Mouse (Mus musculus) frontal cortex, postnatal 10 days (tissue): Measurements from ENCODE around the gene Gmcl1.

ENCODE experiments used
- DNase-seq, 2 experiments: peaks; one replicate each; pipeline ENCODE4 v3.0.0; 2022; ENCODE audit warnings: low spot score in 2 of 2, mixed read lengths in 1 of 2

The Gmcl1 gene

DNA sequence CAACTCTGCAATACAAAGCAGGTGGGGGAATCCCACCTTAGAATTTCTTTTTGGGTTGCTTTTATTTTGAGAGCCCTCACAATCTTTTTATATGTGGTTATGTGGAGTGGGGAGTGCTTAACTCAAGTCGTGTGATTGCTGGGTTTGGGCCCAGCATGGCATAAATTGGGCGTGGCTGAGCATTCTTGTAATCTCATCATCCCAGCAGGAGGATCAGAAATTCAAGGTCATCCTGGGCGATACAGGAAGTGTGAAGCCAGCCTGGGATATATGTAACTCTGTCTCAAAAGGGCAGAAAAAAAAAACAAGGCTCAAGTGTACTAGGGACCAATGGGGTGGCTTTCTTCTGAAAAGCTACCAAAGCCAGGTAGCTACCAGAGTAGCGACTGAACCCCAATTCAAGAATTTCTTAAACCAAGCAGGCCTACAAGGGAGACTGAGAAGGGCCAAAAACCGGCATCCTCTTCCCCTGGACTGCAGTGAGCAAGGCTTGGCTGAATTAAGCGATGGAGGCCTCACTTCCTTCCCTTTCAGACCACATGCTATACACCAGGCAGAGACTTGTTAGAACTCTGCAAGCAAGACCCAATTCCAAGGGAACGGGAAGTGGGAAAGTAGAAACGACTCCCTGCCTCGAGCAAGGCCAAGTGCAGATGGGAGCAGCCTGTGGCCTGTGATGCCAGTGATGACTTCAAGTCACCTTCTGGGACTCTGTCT is 72.9 kb downstream of the Gmcl1 start:
- no peak for DNase-seq

DNA sequence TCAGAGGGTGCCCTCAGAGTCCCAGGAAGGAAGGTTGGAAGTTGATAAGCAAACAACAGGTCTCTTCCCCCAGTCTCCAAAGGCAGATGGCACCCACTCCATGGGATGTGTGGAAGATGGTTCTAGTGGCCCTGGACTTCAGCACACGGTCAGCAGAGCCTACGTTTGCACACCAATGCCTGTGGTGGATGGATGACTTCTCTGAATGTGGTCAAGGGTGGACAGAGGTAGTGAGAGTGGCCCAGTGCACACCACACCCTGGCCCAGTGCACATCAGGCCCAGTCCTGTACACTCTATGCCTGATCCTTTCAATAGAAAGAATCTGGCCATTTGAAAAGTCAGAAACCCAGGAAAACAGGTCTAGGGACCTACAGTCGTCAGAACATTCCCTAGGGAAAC is 74.7 kb downstream of the Gmcl1 start:
- no peak for DNase-seq

DNA sequence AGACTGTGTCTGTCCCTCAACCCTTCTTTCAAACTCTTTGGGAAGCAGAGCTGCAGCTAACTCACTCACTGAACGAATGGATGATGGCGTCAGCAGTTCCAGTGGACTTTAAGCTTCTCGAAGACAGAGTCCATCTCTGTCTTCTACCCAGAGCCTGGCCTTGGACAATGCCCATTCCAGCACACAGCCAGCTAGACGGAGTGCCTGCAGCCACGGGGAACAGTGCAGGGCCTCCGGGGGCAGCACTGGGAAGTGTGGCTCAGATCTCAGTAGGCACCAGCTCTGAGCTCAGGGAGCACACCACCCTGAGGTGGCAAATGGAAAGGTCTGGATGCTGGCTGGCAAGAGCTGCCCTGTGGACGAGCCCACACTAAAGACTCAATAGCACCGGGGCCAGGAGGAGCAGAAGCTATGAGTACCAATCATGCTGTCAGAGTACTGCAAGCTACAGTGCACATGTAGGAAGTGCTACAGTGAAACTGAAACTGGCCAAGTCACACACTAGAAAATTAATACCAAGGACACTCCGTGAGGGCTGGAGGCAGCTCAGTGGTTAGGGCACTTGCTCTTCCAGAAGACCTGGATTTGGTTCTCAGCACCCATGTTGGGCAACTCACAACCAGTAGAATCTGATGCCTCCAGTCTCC is 78.8 kb downstream of the Gmcl1 start:
- DNase-seq: no peak

DNA sequence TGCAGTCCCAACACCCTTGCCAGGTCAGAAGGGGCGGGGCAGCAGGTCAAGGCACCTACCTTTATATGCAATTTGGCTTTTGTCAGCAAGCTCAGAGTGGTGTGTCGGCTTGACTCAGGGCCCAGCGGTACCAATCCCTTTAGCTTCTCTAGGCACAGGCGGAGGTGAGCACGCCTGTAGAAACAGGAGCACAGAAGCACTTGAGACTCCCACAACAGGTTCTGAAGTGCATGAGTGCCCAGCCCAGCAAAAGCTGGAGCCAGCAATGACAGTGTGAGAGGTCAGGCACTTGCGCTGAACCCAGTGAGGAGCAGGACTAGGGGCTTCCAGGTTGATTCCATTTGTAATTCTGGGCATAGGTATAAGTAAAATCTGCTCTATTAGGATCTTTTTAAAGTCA is 80.2 kb downstream of the Gmcl1 start:
- no peak for DNase-seq

DNA sequence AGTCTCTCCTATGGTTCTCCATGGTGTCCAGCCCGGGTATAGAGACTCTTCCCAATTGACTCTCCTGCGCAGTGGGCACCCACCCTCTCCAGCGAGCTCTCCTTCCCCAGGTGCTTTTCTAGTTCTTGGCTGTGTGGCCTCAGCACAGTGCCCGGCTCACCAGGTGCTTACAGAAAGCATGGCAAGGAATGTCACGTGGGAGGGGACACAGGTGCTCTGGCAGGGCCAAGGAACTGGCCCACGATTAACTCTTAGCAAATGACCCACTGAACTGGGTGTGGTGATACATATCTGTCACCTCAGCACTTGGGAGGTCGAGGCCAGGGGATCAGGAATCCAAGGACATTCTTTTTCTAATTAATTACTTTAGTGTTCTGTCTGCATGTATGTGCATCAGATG is 87.0 kb downstream of the Gmcl1 start:
- DNase-seq: no peak

DNA sequence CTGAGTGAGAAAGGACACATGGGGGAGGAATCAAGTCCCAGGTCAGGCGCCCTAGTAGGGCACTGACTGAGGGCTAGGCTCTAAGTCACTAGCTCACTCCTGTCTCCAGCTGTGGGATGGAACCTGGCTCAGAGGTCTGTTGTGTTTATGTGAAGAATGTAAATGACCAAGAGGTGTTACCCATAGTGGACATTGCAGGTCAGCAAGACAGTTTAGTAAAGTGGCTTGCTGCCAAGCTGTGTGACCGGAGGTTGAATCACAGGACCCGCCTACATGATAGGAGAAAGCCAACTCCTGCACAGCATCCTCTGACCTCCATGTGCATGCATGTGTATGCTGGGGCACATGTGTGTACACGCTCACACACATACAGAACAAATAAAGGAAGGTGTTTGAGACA is 87.6 kb downstream of the Gmcl1 start:
- no peak for DNase-seq

DNA sequence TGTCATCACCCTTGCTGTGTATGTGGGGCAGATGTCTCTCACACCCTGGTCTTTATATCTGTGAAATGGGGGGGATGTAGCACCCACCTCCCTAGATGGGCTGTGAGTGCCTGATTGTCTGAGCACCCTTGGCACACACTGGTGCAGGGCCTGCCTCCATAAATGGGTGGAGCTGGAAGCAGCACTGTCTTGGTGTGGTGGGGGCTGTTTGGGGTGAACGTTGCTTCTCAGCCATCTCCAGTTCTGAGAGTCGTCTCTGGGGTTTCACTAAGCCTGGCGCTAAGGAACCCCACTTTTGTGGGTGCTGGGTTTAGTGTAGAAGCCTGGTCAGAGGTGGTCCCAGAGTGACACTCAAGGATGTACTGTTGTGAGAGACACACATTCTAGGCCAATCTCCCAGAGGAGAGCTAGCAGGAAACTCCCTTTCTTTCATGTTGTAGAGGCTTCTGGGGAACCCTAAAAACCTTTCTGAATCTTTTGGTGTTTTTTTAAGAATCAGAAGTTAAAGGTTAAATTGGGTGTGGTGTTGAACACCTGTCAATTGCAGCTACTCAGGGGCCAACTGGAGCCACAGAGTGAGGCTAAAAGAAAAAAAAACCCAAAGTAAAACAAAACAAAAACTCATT is 88.3 kb downstream of the Gmcl1 start:
- DNase-seq: no peak
